Mouse (Mus musculus): ENCODE measurements at regions not wholly inside any gene's neighbourhood (a gene's known extent, or its start where the extent isn't known, plus 50 kb on each side); places are given as distances from the start of the nearest gene placed in this dataset.
A peak's percentile ranks its signal among the peaks of the same experiment; 100 is the strongest.
"Not testable (repeated sequence)": the region's sequence is repeated elsewhere in the genome, so short reads cannot be mapped to it uniquely, and the experiment has no call there.

DNA sequence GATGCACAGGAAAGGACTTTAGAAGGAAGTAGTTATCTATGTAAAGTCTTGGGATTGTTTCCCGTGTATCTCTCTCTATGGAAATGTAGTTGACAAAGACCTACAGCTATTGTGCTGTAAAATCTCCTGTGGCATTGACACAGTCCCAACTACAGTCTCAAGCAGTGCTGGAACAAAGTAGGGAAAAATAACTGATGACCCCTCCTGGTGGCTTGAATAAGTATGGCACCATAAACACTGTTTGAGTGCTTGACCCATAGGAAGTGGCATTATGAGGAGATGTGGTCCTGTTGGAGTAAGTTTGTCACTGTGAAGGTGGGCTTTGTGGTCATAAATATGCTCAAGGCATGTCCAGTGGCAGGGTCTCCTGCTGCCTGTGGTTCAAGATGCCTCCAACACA lies 928.4 kb upstream of the Mms22l start:
- DNase-seq (ENCODE audit: low spot score in 2 of 2), result no peak

DNA sequence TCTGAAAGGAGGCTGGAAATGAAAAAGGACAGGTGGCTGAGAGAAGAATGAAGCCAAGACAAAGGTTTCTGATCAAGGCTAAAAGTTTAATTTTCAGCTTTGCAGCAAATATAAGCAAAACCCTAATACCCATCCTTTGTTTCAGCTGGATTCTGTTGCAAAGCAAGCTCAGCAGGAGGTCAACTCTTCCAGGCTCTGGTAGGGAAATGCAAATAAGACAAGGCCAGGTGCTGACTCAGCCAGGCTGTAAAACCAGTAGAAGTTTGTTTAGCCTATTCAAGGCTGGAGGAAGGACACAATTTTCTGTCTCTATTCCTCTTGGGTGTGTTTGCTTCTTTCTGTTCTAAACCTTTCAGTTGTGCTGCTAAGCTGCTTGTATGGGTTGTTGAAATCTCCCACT lies 923.2 kb upstream of the Mms22l start:
- DNase-seq (ENCODE audit: low spot score in 2 of 2), result no peak

DNA sequence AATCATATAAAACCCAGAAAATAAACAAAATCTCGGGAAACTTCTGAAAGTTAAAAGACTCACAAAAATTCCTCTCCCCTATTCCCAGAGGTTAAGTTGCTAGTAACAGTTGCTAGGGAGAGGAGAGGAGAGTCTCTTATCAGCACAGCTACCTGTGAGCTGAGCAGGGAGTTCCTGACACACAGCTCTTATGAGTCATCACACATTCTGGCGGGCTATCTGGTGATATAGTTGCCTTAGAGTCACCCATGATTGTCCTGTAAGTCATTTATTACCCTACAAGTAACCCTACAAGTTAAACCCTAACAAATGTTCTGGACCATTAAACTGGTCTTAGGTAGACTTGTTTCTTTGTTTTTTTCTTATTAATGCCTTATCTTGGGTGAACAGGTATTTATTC lies 908.8 kb upstream of the Mms22l start:
- DNase-seq (ENCODE audit: low spot score in 2 of 2), result no peak

GRCm38 (mm10) chr4:23590883-23591282 lies 905.4 kb upstream of the Mms22l start:
- DNase-seq (ENCODE audit: low spot score in 2 of 2), result no peak

- no peak for DNase-seq (ENCODE audit: low spot score in 2 of 2)
Measured at GRCm38 (mm10) chr4:23591593-23591992, 904.7 kb upstream of the Mms22l start.

- no peak for DNase-seq (ENCODE audit: low spot score in 2 of 2)
Measured at GRCm38 (mm10) chr4:23600070-23600469, 896.2 kb upstream of the Mms22l start.

GRCm38 (mm10) chr4:23601426-23602293 lies 894.6 kb upstream of the Mms22l start:
- DNase-seq (ENCODE audit: low spot score in 2 of 2), result peak in 1 of 2 experiments; percentile 27

- no peak for DNase-seq (ENCODE audit: low spot score in 2 of 2)
Measured at GRCm38 (mm10) chr4:23602294-23602932, 893.8 kb upstream of the Mms22l start.

DNA sequence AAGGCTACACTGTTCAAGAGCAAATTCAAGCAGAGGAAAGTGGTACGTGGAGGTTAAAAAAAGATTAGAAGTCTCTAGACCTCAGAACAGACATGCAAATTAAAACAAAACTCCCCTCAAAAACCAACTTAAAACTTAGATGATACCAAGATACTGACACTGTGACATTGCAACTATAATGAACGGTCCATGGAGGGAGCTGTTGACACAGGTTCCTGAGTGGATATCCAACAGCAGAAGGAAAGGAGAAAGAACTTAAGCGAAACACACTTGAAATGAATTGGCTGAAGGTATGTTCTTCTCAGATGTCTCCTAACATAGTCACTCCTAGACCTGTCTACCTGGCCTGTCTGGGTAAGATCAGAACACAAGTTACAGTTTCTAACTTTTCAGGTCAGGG lies 888.9 kb upstream of the Mms22l start:
- DNase-seq (ENCODE audit: low spot score in 2 of 2), result no peak

DNA sequence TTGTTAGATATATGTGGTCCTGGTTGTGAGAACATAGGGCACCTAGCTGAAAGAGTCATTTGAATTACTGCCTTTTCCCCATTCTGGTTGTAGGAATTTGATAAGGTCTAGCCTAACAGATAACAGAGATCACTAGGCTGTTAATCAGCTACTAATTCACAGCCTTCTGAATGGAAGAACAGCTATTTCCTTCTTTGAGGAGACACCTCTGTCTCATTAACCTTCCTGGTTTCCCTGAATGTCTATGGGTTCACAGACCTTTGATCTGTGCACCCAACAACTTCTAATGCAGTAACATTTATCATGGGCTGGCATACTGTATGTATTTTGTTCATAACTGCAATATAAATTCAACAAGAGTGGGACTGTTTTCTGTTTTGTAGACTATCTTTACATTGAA lies 875.0 kb upstream of the Mms22l start:
- DNase-seq (ENCODE audit: low spot score in 2 of 2), result no peak

- DNase-seq (ENCODE audit: low spot score in 2 of 2), result no peak
Measured at GRCm38 (mm10) chr4:23622231-23622630, 874.0 kb upstream of the Mms22l start.

GRCm38 (mm10) chr4:23636231-23636928 lies 859.9 kb upstream of the Mms22l start:
- DNase-seq (ENCODE audit: low spot score in 2 of 2), result no peak

- DNase-seq (ENCODE audit: low spot score in 2 of 2), result no peak
Measured at GRCm38 (mm10) chr4:23636929-23637235, 859.4 kb upstream of the Mms22l start.

- DNase-seq (ENCODE audit: low spot score in 2 of 2), result not testable (repeated sequence)
Measured at GRCm38 (mm10) chr4:23656671-23657070, 839.6 kb upstream of the Mms22l start.

DNA sequence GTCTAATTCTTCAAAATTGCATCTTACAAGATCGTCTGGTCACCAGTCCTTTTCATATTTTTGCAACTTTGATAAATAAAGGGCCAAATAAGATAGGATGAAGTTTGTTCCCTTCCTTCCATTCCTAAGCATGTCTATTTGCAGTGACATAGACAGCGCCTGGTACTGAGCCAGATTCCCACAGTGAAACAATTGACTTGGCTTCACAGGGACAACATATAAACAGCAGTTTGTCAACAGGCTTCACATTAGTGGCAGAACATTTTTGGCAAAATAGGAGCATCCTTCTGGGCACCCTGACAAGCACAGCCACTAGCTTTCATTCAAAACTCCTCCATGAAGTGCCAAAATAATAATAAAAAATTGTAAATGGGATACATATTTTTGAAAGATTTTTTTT lies 827.4 kb upstream of the Mms22l start:
- no peak for DNase-seq (ENCODE audit: low spot score in 2 of 2)

DNA sequence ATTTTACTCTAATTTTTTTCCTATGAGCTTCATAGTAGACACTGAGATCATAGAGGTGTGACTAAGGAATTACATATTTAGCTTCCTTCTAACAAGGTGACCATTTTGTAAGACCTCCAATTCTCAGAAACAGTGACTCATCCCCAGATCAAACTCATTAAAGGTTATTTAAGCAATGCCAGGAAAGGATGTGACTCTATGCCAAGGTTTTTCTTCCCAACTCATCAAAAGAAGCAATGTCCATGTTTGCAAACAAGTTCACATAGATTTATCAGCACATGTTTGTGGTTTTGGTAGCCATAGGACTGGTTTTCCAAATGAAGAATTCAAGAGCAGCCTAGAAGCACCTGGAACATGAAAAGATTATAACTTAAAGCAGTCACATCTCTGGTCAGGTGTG lies 792.6 kb upstream of the Mms22l start:
- DNase-seq (ENCODE audit: low spot score in 2 of 2), result no peak

GRCm38 (mm10) chr4:23710716-23711115 lies 785.5 kb upstream of the Mms22l start:
- no peak for DNase-seq (ENCODE audit: low spot score in 2 of 2)

- DNase-seq (ENCODE audit: low spot score in 2 of 2), result no peak
Measured at GRCm38 (mm10) chr4:23713781-23714415, 782.4 kb upstream of the Mms22l start.

- no peak for DNase-seq (ENCODE audit: low spot score in 2 of 2)
Measured at GRCm38 (mm10) chr4:23727846-23728245, 768.4 kb upstream of the Mms22l start.

DNA sequence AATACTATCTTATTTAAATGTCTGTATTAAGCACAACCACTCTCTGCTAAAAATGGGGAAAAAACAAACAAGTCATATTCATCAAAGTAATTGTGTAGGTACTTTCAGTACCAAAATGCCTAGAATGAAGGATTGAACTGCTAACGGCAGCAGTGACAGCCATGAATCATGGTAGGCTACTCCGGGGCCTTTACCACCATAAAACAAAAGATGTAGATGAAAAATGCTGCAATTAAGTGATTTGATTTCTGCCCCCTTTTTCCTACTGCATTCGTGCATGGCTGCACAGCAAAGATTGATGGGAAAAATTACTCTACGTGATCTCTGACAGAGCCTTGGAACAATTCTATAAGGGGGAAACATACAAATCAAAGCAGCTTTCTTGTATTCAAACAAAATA lies 763.8 kb upstream of the Mms22l start:
- no peak for DNase-seq (ENCODE audit: low spot score in 2 of 2)

DNA sequence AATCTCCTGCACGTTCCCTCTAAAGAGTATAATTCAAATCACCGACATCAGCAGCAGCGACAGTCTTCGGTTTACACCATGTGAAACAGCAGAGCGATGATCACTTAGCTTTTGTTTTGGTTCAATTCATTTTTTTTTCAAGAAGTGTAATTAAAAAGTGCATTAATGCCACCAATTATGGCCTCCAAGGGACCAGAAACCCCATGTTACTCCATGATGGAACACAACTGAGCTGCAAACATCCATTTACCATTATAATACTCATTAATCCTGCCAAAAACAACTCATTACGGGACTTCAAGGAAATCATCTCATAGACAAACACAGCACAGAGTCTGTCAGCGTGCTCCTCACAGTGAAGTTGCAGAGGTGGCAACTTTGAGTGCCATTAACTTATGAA lies 752.2 kb upstream of the Mms22l start:
- no peak for DNase-seq (ENCODE audit: low spot score in 2 of 2)

DNA sequence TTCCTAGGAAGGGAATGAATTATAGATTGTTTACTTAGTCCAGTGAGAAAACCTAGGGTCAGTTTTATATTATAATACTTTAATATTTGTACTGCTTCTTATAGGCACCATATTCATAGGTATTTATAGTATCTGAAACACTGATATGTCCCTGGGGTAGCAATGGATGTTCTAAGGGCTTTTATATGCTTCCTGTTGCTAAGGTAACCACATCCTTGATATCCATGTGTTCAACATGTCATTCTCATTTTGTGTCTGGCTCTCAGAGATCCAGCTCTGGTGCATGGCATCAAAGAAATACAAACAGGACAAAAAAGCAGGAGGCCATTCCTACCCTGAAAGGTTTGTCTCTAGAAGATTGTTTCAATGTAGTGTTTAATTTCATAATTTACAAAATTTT lies 738.2 kb upstream of the Mms22l start:
- DNase-seq (ENCODE audit: low spot score in 2 of 2), result no peak
